Mouse (Mus musculus) E14TG2a.4 (cell line): ENCODE data around the gene Il9r.

ENCODE experiments used
- CTCF ChIP-seq: conservative IDR thresholded peaks from 2 replicates; pipeline ENCODE4 v1.5.1; 2014; ENCODE audit warnings: low read length
- POU5F1 ChIP-seq: IDR thresholded peaks from 2 replicates; pipeline ENCODE4 v1.6.1; 2014; ENCODE audit warnings: low read length, borderline replicate concordance

DNA sequence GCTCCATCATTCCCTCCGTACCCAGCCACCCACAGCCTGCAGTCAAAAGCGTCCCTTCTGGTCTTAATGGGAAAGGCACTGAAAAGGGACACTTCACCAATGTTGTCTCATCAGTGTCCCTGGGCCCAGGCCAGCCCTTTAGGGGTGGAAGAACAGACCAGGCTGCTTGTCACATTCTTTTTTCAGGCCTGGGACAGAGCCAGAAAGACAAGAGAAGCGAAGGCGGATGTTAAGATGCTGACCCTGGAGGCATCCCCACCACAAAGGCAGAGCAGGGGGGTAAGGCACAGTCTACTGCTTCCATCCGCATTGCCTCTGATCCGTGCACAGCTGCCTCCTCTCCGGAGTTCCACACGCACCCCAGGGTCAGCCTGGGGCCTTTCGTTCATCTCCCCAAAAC lies 10.0 kb downstream of the Il9r start:
- TF ChIP-seq CTCF (no peak), POU5F1 (no peak)
